In genomic region chr11:71447841-71448745, GRCm38 (mm10) we compare ENCODE assay signal across 17 mouse cellular contexts.
DNase-seq lines count a peak whose midpoint lies in the region; ATAC-seq and TF ChIP-seq lines count a peak whose summit lies in the region.
"Had no signal": no experiment of that assay in that cellular context is flagged by ENCODE, and none has a peak within 500 bp of the region (broad histone marks: within the 10 kb centered on the region; RNA-seq: fewer than 3 reads in every experiment).

No protein-coding gene starts in this region.

- no peak for TF ChIP-seq CTCF in gastrocnemius, adult 2 months (IDR thresholded peaks at IDR 0.05)
- no peak for TF ChIP-seq CTCF in midbrain, postnatal 0 days (IDR thresholded peaks at IDR 0.05)

- no peak for DNase-seq in gastrocnemius, adult 2 months
- no peak for DNase-seq in gastrocnemius, postnatal 25 days
- DNase-seq in layer of hippocampus, adult 18-20 months (ENCODE audit: low spot score in 2 of 2), result peak; percentile 35 to 70
- DNase-seq in layer of hippocampus, postnatal 25 days (ENCODE audit: extremely low spot score in 1 of 2, low spot score in 1 of 2), result no peak
- peak; percentile 37 for DNase-seq in midbrain, postnatal 0 days (ENCODE audit: low spot score)
- no peak for DNase-seq in left cerebral cortex, adult 8-10 months (ENCODE audit: low spot score in 2 of 2)
- DNase-seq in thymus, postnatal 0 days (ENCODE audit: low spot score), result no peak
- DNase-seq: adrenal gland, postnatal 10 days; cerebellum, adult 11 months; gastrocnemius, postnatal 10 days; kidney, postnatal 10 days; thymus, postnatal 36 days had no signal

- H3K9ac ChIP-seq in forebrain, embryonic 13.5 days, result no peak overlapping the region
- H3K9ac ChIP-seq in midbrain, postnatal 0 days (replicated peaks; ENCODE audit: low read length, poor library complexity, severe bottlenecking), result no peak overlapping the region
- H3K9ac ChIP-seq: liver, embryonic 12.5 days; stomach, embryonic 15.5 days had no signal

- H3K36me3 ChIP-seq in forebrain, embryonic 13.5 days (ENCODE audit: poor library complexity, severe bottlenecking), result no peaks in the 10 kb centered on the region
- no peaks in the 10 kb centered on the region for H3K36me3 ChIP-seq in midbrain, postnatal 0 days (ENCODE audit: insufficient read depth, low read length)
- H3K36me3 ChIP-seq: liver, embryonic 12.5 days; stomach, embryonic 15.5 days had no signal

- peak overlapping the region; percentile 19; the same call in 1 of the 2 replicates for H3K4me2 ChIP-seq in forebrain, embryonic 13.5 days
- H3K4me2 ChIP-seq in midbrain, postnatal 0 days (ENCODE audit: low read depth, low read length, poor library complexity, severe bottlenecking), result no peak overlapping the region
- H3K4me2 ChIP-seq: liver, embryonic 12.5 days; stomach, embryonic 15.5 days had no signal

- peak overlapping the region; percentile 56; the same call in 1 of the 2 replicates for H3K27ac ChIP-seq in gastrocnemius, adult 2 months
- peak overlapping the region; percentile 81 for H3K27ac ChIP-seq in forebrain, embryonic 13.5 days
- no peak overlapping the region for H3K27ac ChIP-seq in midbrain, postnatal 0 days (ENCODE audit: low read depth, low read length)
- H3K27ac ChIP-seq: liver, embryonic 12.5 days; stomach, embryonic 15.5 days had no signal

- intact Hi-C loops in gastrocnemius, adult 2 months (cut with DNase I), result no loop called here

- H3K4me1 ChIP-seq in forebrain, embryonic 13.5 days, result peaks cover 36% of the 10 kb centered on the region
- no peaks in the 10 kb centered on the region; the same call in 1 of the 2 replicates for H3K4me1 ChIP-seq in midbrain, postnatal 0 days (ENCODE audit: insufficient read depth, low read length)
- H3K4me1 ChIP-seq: liver, embryonic 12.5 days; stomach, embryonic 15.5 days had no signal

- H3K9me3 ChIP-seq in forebrain, embryonic 13.5 days (replicated peaks), result no peaks in the 10 kb centered on the region
- H3K9me3 ChIP-seq in midbrain, postnatal 0 days (ENCODE audit: low read length), result no peaks in the 10 kb centered on the region
- H3K9me3 ChIP-seq: liver, embryonic 12.5 days; stomach, embryonic 15.5 days had no signal

- peak; percentile 82 for ATAC-seq in forebrain, embryonic 13.5 days
- ATAC-seq in midbrain, postnatal 0 days (ENCODE audit: low FRiP score), result no peak
- ATAC-seq: liver, embryonic 12.5 days; lung, postnatal 0 days had no signal

- WGBS in forebrain, embryonic 13.5 days, result 14% methylated on average over 10 of the region's 10 CpGs
- WGBS in midbrain, postnatal 0 days, result 52% methylated on average over 10 of the region's 10 CpGs

- H3K4me3 ChIP-seq in gastrocnemius, adult 2 months, result no peak overlapping the region
- H3K4me3 ChIP-seq in forebrain, embryonic 13.5 days, result no peak overlapping the region
- H3K4me3 ChIP-seq in midbrain, postnatal 0 days (ENCODE audit: low read depth, low read length), result no peak overlapping the region
- H3K4me3 ChIP-seq: erythroblast, embryonic 14.5 days; liver, embryonic 12.5 days; stomach, embryonic 15.5 days had no signal

- no peaks in the 10 kb centered on the region for H3K27me3 ChIP-seq in forebrain, embryonic 13.5 days
- no peaks in the 10 kb centered on the region for H3K27me3 ChIP-seq in midbrain, postnatal 0 days (ENCODE audit: insufficient read depth, low read length)
- H3K27me3 ChIP-seq: liver, embryonic 12.5 days; stomach, embryonic 15.5 days had no signal

Comparison
In these comparisons a context has a peak if more than half of its experiments do, and no peak if none do; other contexts are left out.
1. DNase-seq: peak in layer of hippocampus, adult 18-20 months (2 of 2) and midbrain, postnatal 0 days (single experiment); none in gastrocnemius, adult 2 months (single experiment), gastrocnemius, postnatal 25 days (single experiment), layer of hippocampus, postnatal 25 days (0 of 2), left cerebral cortex, adult 8-10 months (0 of 2) and thymus, postnatal 0 days (single experiment).